Mouse (Mus musculus) natural killer cell, adult 2 months (primary cell): Measurements from ENCODE around the gene Olfr1448.
"Not testable (repeated sequence)": the region's sequence is repeated elsewhere in the genome, so short reads cannot be mapped to it uniquely, and the experiment has no call there.

Experiments
- DNase-seq, 2 experiments: peaks; one replicate each; pipeline ENCODE4 v3.0.0; 2022; ENCODE audit warnings: low spot score in 2 of 2

Gene Olfr1448

GRCm38 (mm10) chr19:12924319-12924718 is at the start of gene Olfr1448:
Gene Olfr1448, minus strand, starts transcription at chr19:12924419.
- DNase-seq = no peak

GRCm38 (mm10) chr19:12970082-12970481 is 45.9 kb upstream of the Olfr1448 start:
- DNase-seq = not testable (repeated sequence)

DNA sequence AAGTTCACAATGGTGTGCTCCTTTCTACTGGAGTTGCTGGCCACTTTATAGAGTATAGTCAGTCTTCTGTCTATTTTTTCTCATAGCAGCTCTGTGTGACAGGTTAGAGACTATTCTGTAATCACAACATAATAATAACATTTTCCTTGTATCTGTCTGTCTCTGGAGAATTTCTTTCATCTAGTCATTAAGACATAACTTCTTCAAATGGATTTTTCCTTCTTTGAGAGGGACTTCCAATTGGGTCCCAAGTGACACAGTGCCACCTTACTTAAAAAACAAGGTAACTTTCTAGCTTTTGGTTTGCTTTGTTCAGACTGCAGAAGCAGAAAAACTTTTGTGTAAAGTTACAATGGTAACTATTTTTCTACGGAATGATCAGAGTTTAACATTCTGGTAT is 25.7 kb upstream of the Olfr1448 start, which contains the start of gene Olfr1450:
Gene Olfr1450 (plus strand): TSS at position 301 of the 400 bp plus-strand sequence.
- no peak for DNase-seq

DNA sequence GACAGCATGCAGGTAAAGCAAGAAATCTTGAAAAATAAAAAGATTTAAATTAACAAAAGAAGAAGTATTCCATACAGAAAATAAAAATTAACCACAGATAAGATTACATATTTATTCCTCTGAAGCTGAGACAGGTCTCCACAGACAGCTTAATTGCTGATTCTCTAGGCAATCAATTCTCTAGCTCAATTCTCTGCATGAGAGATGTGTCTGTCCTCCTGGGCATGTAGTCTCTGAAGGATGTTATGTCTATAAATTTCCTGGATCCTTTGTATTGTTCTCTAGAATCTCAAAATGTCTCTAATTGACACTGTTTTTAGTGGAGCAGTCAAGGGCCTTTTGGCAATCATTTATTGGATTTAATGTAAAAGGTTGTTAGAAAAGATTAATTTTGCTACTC is 6.3 kb upstream of the Olfr1448 start, which contains the start of gene Olfr1449:
Gene Olfr1449 (plus strand): TSS at position 301 of the 400 bp plus-strand sequence.
- no peak for DNase-seq

- no peak for DNase-seq
Observed at GRCm38 (mm10) chr19:12903643-12904042, 20.6 kb downstream of the Olfr1448 start, which contains the start of gene Olfr1447. Gene Olfr1447, minus strand, starts transcription at chr19:12903743.

- no peak for DNase-seq
Observed at GRCm38 (mm10) chr19:12893424-12893823, 30.8 kb downstream of the Olfr1448 start, which contains the start of gene Olfr1446. Gene Olfr1446, minus strand, starts transcription at chr19:12893524.

GRCm38 (mm10) chr19:12883555-12883954 is 40.7 kb downstream of the Olfr1448 start, which contains the start of gene Olfr1445:
Gene Olfr1445, plus strand, starts transcription at chr19:12883855.
- no peak for DNase-seq
